In the genomic region with DNA sequence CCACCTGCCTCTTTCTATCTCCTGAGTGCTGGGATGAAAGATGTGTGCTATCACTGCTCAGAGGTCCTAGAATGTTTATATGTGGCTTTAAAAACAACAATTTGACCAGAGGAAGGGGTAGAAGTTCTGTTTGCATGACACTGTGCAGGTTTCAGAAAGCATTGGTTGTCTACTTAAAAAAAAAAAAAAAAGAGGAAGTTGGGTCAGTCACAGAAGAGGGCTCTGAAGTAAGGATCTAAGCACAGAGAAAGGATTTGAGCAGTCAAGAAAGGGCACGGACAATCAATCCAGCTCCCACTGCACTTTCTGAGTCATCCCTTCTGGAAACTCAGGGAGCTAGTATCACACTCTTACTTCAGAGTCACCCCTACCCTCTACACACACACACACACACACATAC, we compare ENCODE assay signal across 16 mouse cellular contexts. TPM values are rescaled to one million over a fixed set of nuclear protein-coding genes. Genes with fewer than 3 reads are reported as not detected.
A peak's percentile ranks its signal among the peaks of the same experiment; 100 is the strongest.
DNase-seq lines count a peak whose midpoint lies in the region; ATAC-seq lines count a peak whose summit lies in the region.
"Had no signal": no experiment of that assay in that cellular context is flagged by ENCODE, and none has a peak within 500 bp of the region (broad histone marks: within the 10 kb centered on the region; RNA-seq: fewer than 3 reads in every experiment).

No protein-coding gene starts in this region.

- intact Hi-C loops in heart, postnatal 14 days (cut with DNase I), result no loop called here
- intact Hi-C loops in gastrocnemius, postnatal 36 days (cut with DNase I), result no loop called here

- ATAC-seq in megakaryocyte progenitor cell, adult 5-6 weeks (replicated peaks; ENCODE audit: poor library complexity), result peak; percentile 44
- ATAC-seq: forebrain, embryonic 16.5 days; intestine, embryonic 15.5 days had no signal

- DNase-seq in heart, adult 11 months, result peak; percentile 24
- DNase-seq in heart, postnatal 14 days, result no peak
- peak; percentile 21 for DNase-seq in NIH3T3 (ENCODE audit: low read depth)
- DNase-seq in gastrocnemius, postnatal 36 days, result no peak
- no peak for DNase-seq in thymus, postnatal 10 days (ENCODE audit: low spot score in 2 of 2)
- DNase-seq in layer of hippocampus, postnatal 36 days, result no peak
- DNase-seq: adrenal gland, adult 2 months; adrenal gland, postnatal 25 days; cerebellum, postnatal 14 days; gastrocnemius, postnatal 14 days; heart, postnatal 4 days; kidney, adult 18-20 months had no signal

RNA-seq across cellular contexts. Expression of gene Syn2, which starts 43.0 kb away (rescaled TPM):
- total RNA-seq in heart, postnatal 14 days (2021), result 1 to 10 TPM; 5.1 to 5.4 TPM
- not detected in 2 replicates for total RNA-seq in megakaryocyte progenitor cell, adult 5-6 weeks (2015)
- not detected in 2 replicates for total RNA-seq in megakaryocyte progenitor cell, adult 5-6 weeks (2017)
- total RNA-seq in gastrocnemius, postnatal 36 days (2021), result 1 to 10 TPM in 1 of 2 experiments, under 1 TPM in 1; 0.99 to 1.3 TPM
- 100 to 1,000 TPM; 574 to 635 TPM for total RNA-seq in layer of hippocampus, postnatal 36 days (2021)
- total RNA-seq: granulocyte monocyte progenitor cell, adult 5-6 weeks had no signal

RNA-seq across cellular contexts. Expression of gene Tamm41, which starts 54.1 kb away (rescaled TPM):
- total RNA-seq in heart, postnatal 14 days (2021), result 10 to 100 TPM; 12.5 to 14.4 TPM
- total RNA-seq in megakaryocyte progenitor cell, adult 5-6 weeks (2015), result 54.3 and 55.0 TPM in 2 replicates
- 49.5 and 50.6 TPM in 2 replicates for total RNA-seq in megakaryocyte progenitor cell, adult 5-6 weeks (2017)
- 1 to 10 TPM; 6.5 to 8.3 TPM for total RNA-seq in gastrocnemius, postnatal 36 days (2021)
- 10 to 100 TPM; 16.2 to 17.3 TPM for total RNA-seq in layer of hippocampus, postnatal 36 days (2021)

Comparison
In these comparisons a context has a peak if more than half of its experiments do, and no peak if none do; other contexts are left out.
1. DNase-seq: peak in heart, adult 11 months (single experiment) and NIH3T3 (single experiment); none in heart, postnatal 14 days (0 of 2), gastrocnemius, postnatal 36 days (0 of 2), thymus, postnatal 10 days (0 of 2) and layer of hippocampus, postnatal 36 days (0 of 2).
2. RNA of gene Syn2, which starts 43.0 kb away (total RNA-seq): 574 to 635 TPM in layer of hippocampus, postnatal 36 days; 5.1 to 5.4 TPM in heart, postnatal 14 days, 0.99 to 1.3 TPM in gastrocnemius, postnatal 36 days and not detected in megakaryocyte progenitor cell, adult 5-6 weeks; every median in the first group is over 10 times any median in the second.